Mouse (Mus musculus): ENCODE measurements around the gene C5ar1. TPM values are rescaled to one million over a fixed set of nuclear protein-coding genes. Genes with fewer than 3 reads are reported as not detected.

Gene C5ar1
- polyA plus RNA-seq, 1 experiment from 2014 or later, result 1.7 TPM

- Histone ChIP-seq H3K9me3 (replicated peaks) (no peaks in the 10 kb centered on the region), H3K4me1 (no peaks in the 10 kb centered on the region), H3K27ac (replicated peaks) (no peak overlapping the region), H3K36me3 (no peaks in the 10 kb centered on the region), H3K4me2 (no peak overlapping the region), H3K27me3 (replicated peaks) (no peaks in the 10 kb centered on the region), H3K4me3 (replicated peaks) (no peak overlapping the region), H3K9ac (replicated peaks) (no peak overlapping the region)
- no peak for ATAC-seq (ENCODE audit: low FRiP score)
- WGBS, result 73% methylated on average over 1 of the region's 4 CpGs
Observed at GRCm38 (mm10) chr7:16245958-16246357, 13.4 kb downstream of the C5ar1 start.

- Histone ChIP-seq H3K36me3 (no peaks in the 10 kb centered on the region), H3K4me1 (no peaks in the 10 kb centered on the region), H3K9me3 (replicated peaks) (no peaks in the 10 kb centered on the region), H3K27ac (replicated peaks) (no peak within 1 kb of the TSS), H3K4me3 (replicated peaks) (no peak within 1 kb of the TSS), H3K27me3 (replicated peaks) (no peaks in the 10 kb centered on the region), H3K9ac (replicated peaks) (no peak within 1 kb of the TSS), H3K4me2 (no peak within 1 kb of the TSS)
- 76% methylated on average over 5 of the region's 5 CpGs for WGBS
- ATAC-seq (ENCODE audit: low FRiP score), result no peak
Observed at GRCm38 (mm10) chr7:16244067-16244466, 15.3 kb downstream of the C5ar1 start, which contains the start of gene C5ar2. Gene C5ar2 (minus strand): TSS chr7:16244154.

DNA sequence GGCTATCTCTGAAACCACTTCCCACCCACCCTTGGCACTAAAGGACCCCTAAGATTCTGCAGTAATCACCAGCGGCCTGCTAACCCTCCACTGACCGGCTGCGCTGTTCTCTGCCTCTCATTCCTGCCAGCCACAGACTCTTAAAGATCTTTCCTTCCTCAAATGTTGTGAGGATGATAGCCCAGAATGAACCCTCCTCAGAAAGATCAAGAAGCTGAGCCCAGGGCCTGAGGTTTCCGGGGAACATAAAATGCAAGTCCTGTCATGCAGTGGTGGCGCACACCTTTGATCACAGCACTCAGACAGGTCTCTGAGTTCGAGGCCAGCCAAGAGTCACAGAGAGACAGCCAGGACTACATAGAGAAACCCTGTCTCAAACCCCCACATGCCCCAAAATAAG is 17.1 kb downstream of the C5ar1 start:
- WGBS, result 92% methylated on average over 6 of the region's 6 CpGs
- ATAC-seq (ENCODE audit: low FRiP score), result no peak
- no peaks in the 10 kb centered on the region for H3K9me3 ChIP-seq (replicated peaks)
- H3K4me1 ChIP-seq, result no peaks in the 10 kb centered on the region
- H3K27ac ChIP-seq (replicated peaks), result no peak overlapping the region
- no peak overlapping the region for H3K9ac ChIP-seq (replicated peaks)
- H3K36me3 ChIP-seq, result no peaks in the 10 kb centered on the region
- H3K27me3 ChIP-seq (replicated peaks), result no peaks in the 10 kb centered on the region
- no peak overlapping the region for H3K4me2 ChIP-seq
- no peak overlapping the region for H3K4me3 ChIP-seq (replicated peaks)

DNA sequence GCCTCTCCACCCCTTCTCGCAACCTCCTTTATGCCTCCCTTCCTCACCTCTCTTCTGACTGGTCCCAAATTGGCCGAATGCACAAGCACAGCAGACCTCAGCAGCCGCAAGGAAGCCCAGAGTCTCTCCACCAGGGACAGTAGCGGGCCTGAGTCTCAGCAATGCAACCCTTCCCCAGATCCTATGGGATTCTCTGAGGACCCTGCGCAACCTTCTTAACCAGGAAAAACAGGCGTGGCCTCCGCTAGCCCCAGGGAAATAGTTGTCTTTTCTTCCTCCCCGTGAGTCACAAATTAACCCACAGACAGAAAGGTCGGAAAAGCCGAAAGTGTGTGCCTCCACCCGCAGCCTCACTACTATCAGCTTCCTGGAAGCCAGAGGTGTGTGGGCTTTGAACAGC is 17.6 kb downstream of the C5ar1 start:
- Histone ChIP-seq H3K9ac (replicated peaks) (no peak overlapping the region), H3K27ac (replicated peaks) (no peak overlapping the region), H3K4me1 (no peaks in the 10 kb centered on the region), H3K27me3 (replicated peaks) (no peaks in the 10 kb centered on the region), H3K36me3 (no peaks in the 10 kb centered on the region), H3K9me3 (replicated peaks) (no peaks in the 10 kb centered on the region), H3K4me2 (no peak overlapping the region), H3K4me3 (replicated peaks) (no peak overlapping the region)
- 66% methylated on average over 11 of the region's 11 CpGs for WGBS
- ATAC-seq (ENCODE audit: low FRiP score), result no peak

- WGBS, result 93% methylated on average over 1 of the region's 1 CpGs
- no peak for ATAC-seq (ENCODE audit: low FRiP score)
- no peaks in the 10 kb centered on the region for H3K9me3 ChIP-seq (replicated peaks)
Observed at GRCm38 (mm10) chr7:16240978-16241303, 18.4 kb downstream of the C5ar1 start.

DNA sequence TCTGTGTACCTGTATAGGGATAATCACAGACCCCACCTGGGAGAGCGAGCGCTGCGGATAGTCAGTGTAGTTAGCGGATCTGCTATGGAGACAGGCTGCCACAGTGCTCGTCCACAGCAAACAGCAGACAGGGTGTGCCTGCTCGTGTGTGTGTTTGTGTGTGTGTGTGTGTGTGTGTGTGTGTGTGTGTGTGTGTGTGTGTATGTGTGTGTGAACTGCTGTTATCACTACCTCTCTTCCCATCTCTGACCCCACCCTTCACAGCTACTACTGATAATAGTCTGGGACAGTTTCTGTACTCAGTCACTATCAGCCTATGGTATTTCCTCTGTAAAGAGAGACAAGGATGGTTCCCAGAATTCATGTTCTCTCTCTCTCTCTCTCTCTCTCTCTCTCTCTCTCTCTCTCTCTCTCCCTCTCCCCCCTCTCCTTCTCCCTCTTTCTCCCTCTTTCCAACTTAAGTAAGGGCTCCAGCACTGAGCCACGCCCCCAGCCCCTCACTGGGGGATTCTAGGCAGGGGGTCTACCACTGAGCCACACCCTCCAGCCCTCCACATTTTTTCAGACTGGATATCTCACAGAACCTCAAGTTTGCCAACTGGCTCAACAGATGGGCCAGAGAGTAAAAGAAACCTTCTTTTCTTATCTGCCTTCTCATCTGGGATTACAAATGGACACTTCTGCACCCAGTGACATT is 18.9 kb downstream of the C5ar1 start:
- Histone ChIP-seq H3K36me3 (no peaks in the 10 kb centered on the region), H3K4me1 (no peaks in the 10 kb centered on the region), H3K27ac (replicated peaks) (no peak overlapping the region), H3K4me3 (replicated peaks) (no peak overlapping the region), H3K27me3 (replicated peaks) (no peaks in the 10 kb centered on the region), H3K4me2 (no peak overlapping the region), H3K9me3 (replicated peaks) (no peaks in the 10 kb centered on the region), H3K9ac (replicated peaks) (no peak overlapping the region)
- 77% methylated on average over 7 of the region's 7 CpGs for WGBS
- ATAC-seq (ENCODE audit: low FRiP score), result no peak

More at GRCm38 (mm10) chr7:16240978-16241303, 18.4 kb downstream of the C5ar1 start:
- Histone ChIP-seq H3K27me3 (replicated peaks) (no peaks in the 10 kb centered on the region), H3K27ac (replicated peaks) (no peak overlapping the region), H3K4me2 (no peak overlapping the region), H3K9ac (replicated peaks) (no peak overlapping the region), H3K36me3 (no peaks in the 10 kb centered on the region), H3K4me3 (replicated peaks) (no peak overlapping the region), H3K4me1 (no peaks in the 10 kb centered on the region)

- Histone ChIP-seq H3K4me1 (no peaks in the 10 kb centered on the region), H3K9ac (replicated peaks) (no peak overlapping the region), H3K27ac (replicated peaks) (no peak overlapping the region), H3K27me3 (replicated peaks) (no peaks in the 10 kb centered on the region), H3K9me3 (replicated peaks) (no peaks in the 10 kb centered on the region), H3K4me2 (no peak overlapping the region), H3K36me3 (no peaks in the 10 kb centered on the region), H3K4me3 (replicated peaks) (no peak overlapping the region)
- no peak for ATAC-seq (ENCODE audit: low FRiP score)
- WGBS, result 56% methylated on average over 9 of the region's 9 CpGs
Observed at GRCm38 (mm10) chr7:16239554-16239997, 19.8 kb downstream of the C5ar1 start.

GRCm38 (mm10) chr7:16229869-16230268 is 29.5 kb downstream of the C5ar1 start:
- ATAC-seq (ENCODE audit: low FRiP score), result no peak
- Histone ChIP-seq H3K27me3 (replicated peaks) (no peaks in the 10 kb centered on the region), H3K36me3 (no peaks in the 10 kb centered on the region), H3K4me3 (replicated peaks) (no peak overlapping the region), H3K4me1 (no peaks in the 10 kb centered on the region), H3K9ac (replicated peaks) (no peak overlapping the region), H3K27ac (replicated peaks) (no peak overlapping the region), H3K4me2 (no peak overlapping the region), H3K9me3 (replicated peaks) (no peaks in the 10 kb centered on the region)
- 59% methylated on average over 5 of the region's 5 CpGs for WGBS

DNA sequence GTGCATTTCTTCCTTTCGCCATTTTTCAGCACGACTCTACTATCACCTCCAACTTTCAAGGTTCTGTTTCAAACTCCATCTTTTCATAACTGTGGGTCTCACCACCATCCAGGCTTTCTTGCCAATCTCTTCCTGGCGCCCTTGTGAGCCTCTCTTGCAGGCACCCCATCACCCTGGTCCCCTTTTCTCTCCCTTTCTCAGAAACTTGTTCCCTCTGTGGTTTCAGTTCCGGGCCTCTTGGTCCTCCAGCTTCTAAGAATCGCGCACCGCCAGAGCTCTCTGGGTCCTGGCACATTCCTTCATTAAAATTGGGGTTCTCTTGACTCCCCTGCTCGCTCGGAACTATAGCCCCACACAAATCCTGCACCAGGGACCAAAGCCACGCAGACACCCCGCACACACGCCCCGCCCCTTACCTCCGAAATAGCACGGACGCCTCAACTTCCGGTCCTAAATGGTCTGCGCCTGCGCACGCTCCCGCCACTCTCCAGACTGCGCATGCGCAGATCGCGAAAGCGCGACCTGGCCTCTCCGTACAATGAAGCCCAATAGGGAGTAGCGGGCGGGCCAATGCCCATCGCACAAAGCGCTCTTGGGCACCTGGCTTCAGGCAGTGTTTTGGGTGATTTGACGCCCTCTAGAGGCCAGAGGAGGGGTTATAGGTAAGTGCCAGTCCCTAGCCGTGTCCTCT is 37.6 kb downstream of the C5ar1 start, which contains the start of gene Dhx34:
Gene Dhx34 (minus strand): TSS at position 456 of the 691 bp plus-strand sequence.
- Histone ChIP-seq H3K27me3 (replicated peaks) (no peaks in the 10 kb centered on the region), H3K27ac (replicated peaks) (peak within 1 kb of the TSS; percentile 85), H3K4me3 (replicated peaks) (peak within 1 kb of the TSS; percentile 67), H3K9me3 (replicated peaks) (no peaks in the 10 kb centered on the region), H3K36me3 (peaks cover 21% of the 10 kb centered on the region), H3K4me2 (peak within 1 kb of the TSS; percentile 78), H3K4me1 (peaks cover 21% of the 10 kb centered on the region), H3K9ac (replicated peaks) (peak within 1 kb of the TSS; percentile 75)
- WGBS, result 1% methylated on average over 34 of the region's 34 CpGs
- ATAC-seq (ENCODE audit: low FRiP score), result peak; percentile 96

DNA sequence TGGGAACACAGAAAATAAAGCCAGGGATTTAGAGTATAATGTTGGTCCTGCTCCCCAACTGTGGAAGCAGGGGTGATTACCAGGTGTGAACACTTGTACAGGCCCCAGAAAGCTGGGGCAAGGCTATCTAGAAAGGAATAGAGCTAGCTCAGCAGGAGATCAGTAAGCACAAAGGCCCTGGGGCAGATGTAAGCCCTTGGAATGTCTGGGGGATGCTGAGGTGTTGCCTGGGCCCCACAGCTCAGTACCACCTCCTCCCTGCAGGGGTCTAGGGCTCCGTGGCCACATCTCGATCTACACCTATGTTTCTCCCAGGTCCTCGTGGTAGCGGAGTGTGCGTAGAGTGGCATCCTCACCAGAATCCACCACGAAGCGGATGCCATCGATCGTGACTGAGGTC is 45.4 kb downstream of the C5ar1 start:
- WGBS, result 96% methylated on average over 9 of the region's 9 CpGs

DNA sequence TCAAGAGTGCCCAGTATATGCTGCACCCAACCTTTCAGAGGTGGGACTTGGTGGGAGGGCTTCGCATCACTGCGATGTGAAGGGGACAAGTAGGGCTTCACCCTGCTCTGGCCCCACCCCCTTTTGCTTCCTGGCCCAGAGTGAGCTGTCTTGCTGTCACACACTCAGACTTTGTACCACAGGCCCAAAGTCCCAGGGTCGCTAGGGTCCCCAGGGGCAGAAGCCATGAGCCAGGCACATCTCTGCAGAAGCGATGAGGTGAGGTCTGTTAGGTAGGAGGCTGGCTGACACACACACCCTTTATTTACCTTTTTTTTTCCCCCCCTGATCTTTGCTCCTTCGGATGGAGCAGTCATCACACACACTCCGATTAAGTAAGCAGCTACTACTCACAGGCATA is 46.1 kb downstream of the C5ar1 start:
- H3K36me3 ChIP-seq, result peaks cover 88% of the 10 kb centered on the region

More for the DNA sequence above, 45.4 kb downstream of the C5ar1 start:
- Histone ChIP-seq H3K27me3 (replicated peaks) (no peaks in the 10 kb centered on the region), H3K4me2 (no peak overlapping the region), H3K27ac (replicated peaks) (no peak overlapping the region), H3K36me3 (peaks cover 88% of the 10 kb centered on the region), H3K4me3 (replicated peaks) (no peak overlapping the region), H3K9ac (replicated peaks) (no peak overlapping the region), H3K9me3 (replicated peaks) (no peaks in the 10 kb centered on the region), H3K4me1 (no peaks in the 10 kb centered on the region)
- ATAC-seq (ENCODE audit: low FRiP score), result no peak

DNA sequence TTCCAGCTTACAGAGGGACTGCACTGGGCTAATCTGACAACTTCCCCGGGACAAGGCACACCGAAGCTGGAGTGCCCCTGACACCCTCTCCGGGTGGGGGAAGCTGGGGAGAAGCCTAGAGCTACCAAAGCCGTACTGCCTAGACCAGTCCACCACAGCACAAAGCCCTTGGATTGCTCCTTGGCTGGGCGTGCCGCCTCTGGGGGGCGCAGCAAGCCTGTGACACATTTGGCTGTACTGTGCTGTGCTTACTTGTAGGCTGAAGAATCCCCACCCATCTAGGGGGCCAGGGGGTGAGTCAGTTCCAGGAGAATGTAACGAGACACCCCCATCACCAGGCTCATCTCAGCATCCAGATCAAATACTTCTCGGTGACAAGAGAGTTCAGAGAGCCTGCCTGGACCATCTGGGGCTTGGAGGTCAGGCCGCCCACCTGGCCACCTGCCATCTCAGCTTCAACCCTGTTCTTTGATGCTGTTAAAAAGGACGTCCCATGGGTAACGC is 48.4 kb downstream of the C5ar1 start:
- Histone ChIP-seq H3K27me3 (replicated peaks) (no peaks in the 10 kb centered on the region), H3K9me3 (replicated peaks) (no peaks in the 10 kb centered on the region), H3K36me3 (peaks cover 69% of the 10 kb centered on the region), H3K27ac (replicated peaks) (no peak overlapping the region), H3K9ac (replicated peaks) (no peak overlapping the region), H3K4me2 (no peak overlapping the region), H3K4me1 (no peaks in the 10 kb centered on the region), H3K4me3 (replicated peaks) (no peak overlapping the region)
- WGBS, result 83% methylated on average over 12 of the region's 12 CpGs
- no peak for ATAC-seq (ENCODE audit: low FRiP score)

More for the DNA sequence above, 46.1 kb downstream of the C5ar1 start:
- Histone ChIP-seq H3K4me1 (no peaks in the 10 kb centered on the region), H3K27ac (replicated peaks) (no peak overlapping the region), H3K4me2 (no peak overlapping the region), H3K4me3 (replicated peaks) (no peak overlapping the region), H3K9ac (replicated peaks) (no peak overlapping the region), H3K27me3 (replicated peaks) (no peaks in the 10 kb centered on the region), H3K9me3 (replicated peaks) (no peaks in the 10 kb centered on the region)
- WGBS, result 95% methylated on average over 6 of the region's 6 CpGs
- no peak for ATAC-seq (ENCODE audit: low FRiP score)

All from neural tube, embryonic 15.5 days (tissue).